Mouse (Mus musculus) effector memory CD4-positive, alpha-beta T cell, adult 5 months (primary cell): ENCODE measurements around the gene Rhbdl3. TPM values are rescaled to one million over a fixed set of nuclear protein-coding genes. Genes with fewer than 3 reads are reported as not detected.

Source experiments
- polyA plus RNA-seq: library from polyadenylated mRNA; unstranded; fragments of 100-300 nt; shearing (Covaris generic); gene quantifications from one replicate; pipeline ENCODE4 v1.2.1, GENCODE M21; 2017

Rhbdl3 gene
- polyA plus RNA-seq, result 6.0 TPM

DNA sequence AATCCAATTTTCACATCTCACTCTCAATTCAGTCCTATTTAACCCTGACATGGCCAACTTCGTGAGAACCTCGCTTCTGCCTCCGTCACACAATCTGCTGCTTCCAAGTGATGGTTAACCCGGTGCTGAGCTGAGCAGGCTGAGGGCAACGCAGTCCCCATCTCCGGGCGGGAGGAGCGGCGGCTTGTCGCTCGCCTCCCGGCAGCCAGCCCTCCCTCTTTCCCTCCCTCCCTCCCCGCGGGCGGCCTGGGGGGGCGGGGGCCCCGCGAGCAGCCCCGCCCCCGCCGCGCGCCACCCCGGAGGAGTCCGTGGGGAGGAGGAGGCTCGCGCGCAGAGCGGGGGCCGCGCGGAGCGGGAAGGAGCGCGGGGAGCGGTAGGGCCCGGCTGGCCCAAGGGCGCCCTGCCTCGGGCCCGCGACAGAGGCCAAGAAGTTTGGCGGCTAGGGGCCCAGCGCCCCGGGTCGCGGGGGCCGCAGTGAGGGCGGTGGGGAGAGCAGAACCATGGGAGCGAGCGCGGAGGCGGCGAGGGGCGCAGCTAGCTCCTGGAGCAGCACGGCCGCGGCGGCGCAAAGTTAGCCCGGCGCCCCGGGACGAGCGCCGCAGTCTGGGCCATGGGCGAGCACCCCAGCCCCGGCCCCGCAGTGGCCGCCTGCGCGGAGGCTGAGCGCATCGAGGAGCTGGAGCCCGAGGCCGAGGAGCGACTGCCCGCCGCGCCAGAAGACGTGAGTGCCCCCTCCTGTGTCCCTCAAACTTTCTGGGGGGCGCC, at the start of gene Rhbdl3:
TSS of gene Rhbdl3 (plus strand) at position 362 of the 765 bp plus-strand sequence.

GRCm38 (mm10) chr11:80377712-80378451, 77.2 kb downstream of the Rhbdl3 start, which contains the start of gene 5730455P16Rik:
Gene 5730455P16Rik (minus strand): TSS chr11:80378034.

DNA sequence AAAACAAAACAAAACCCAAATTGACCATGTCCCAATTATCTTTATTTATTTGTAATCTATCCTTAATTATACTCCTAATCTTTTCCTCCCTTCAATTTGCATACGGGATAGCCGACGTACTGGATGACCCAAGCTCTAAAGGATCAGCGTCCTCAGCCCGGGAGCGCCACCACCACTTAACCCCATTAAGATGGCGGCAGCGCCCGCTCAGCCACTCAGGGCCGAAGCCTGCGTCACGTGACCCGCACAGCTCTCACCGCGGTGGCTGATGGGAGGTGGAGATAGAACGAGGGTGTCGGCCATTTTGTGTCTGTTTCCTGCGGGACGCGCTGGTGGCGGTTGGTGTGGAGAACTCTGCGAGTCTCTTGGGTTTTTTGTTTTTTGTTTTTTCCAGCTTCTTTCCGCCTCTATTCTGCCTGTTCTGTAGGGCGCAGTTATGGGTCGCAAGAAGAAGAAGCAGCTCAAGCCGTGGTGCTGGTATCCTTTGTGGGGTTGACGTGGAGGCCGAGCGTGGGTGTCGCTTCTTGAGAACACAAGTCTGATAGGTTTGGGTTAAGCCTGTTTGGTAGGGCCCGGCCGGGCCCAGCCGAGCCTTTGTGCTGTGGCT, 82.4 kb downstream of the Rhbdl3 start, which contains the start of gene Zfp207:
TSS of gene Zfp207 (plus strand) at position 261 of the 607 bp plus-strand sequence.

Other genes with a start within 250 kb of the Rhbdl3 start
- gene Crlf3, start 219.9 kb upstream of the Rhbdl3 start, polyA plus RNA-seq, result 339 TPM
- 2.6 TPM for gene Atad5, start 211.5 kb upstream of the Rhbdl3 start, polyA plus RNA-seq
- gene Tefm, start 158.7 kb upstream of the Rhbdl3 start, polyA plus RNA-seq, result 4.0 TPM
- not detected for gene Adap2, start 146.8 kb upstream of the Rhbdl3 start, polyA plus RNA-seq
- 3.3 TPM for gene Rnf135, start 117.1 kb upstream of the Rhbdl3 start, polyA plus RNA-seq
- gene Rhot1, start 91.9 kb upstream of the Rhbdl3 start, polyA plus RNA-seq, result 51.8 TPM
- gene 5730455P16Rik, start 77.1 kb downstream of the Rhbdl3 start, polyA plus RNA-seq, result 10.7 TPM
- 175 TPM for gene Zfp207, start 82.4 kb downstream of the Rhbdl3 start, polyA plus RNA-seq
- 141 TPM for gene Psmd11, start 127.7 kb downstream of the Rhbdl3 start, polyA plus RNA-seq
- gene Cdk5r1, start 176.1 kb downstream of the Rhbdl3 start, polyA plus RNA-seq, result 2.7 TPM